Mouse (Mus musculus) lung, postnatal 14 days (tissue): Measurements from ENCODE around the gene Ptprg.

Experiments
- DNase-seq: peaks from one replicate; pipeline ENCODE4 v3.0.0; 2021

The Ptprg gene

GRCm38 (mm10) chr14:11833678-11834077 is 280.3 kb downstream of the Ptprg start:
- DNase-seq, result no peak

GRCm38 (mm10) chr14:11835706-11836445 is 282.5 kb downstream of the Ptprg start:
- DNase-seq, result no peak

- no peak for DNase-seq
Observed at GRCm38 (mm10) chr14:11837714-11838113, 284.4 kb downstream of the Ptprg start.

DNA sequence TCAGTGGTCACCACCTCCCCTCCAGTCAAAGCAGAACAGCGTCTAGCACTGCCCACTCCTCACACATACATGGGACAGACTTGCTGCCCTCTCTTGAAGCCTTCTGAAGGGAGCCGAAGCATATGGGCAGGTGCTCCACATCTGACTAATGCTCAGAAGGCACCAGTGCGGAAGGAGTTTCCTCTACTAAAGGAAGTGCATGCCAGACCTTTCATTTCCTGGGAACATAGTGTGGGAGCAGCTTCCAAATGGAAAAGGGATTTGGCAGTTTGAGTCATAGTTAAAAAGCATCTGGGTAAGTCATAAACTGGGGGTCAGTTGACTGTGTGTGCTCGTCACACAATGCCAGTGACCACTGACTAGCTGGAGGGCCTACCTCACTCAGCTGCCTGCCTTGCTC is 288.3 kb downstream of the Ptprg start:
- no peak for DNase-seq

- DNase-seq, result no peak
Observed at GRCm38 (mm10) chr14:11852896-11853295, 299.6 kb downstream of the Ptprg start.

GRCm38 (mm10) chr14:11855499-11855898 is 302.2 kb downstream of the Ptprg start:
- no peak for DNase-seq

DNA sequence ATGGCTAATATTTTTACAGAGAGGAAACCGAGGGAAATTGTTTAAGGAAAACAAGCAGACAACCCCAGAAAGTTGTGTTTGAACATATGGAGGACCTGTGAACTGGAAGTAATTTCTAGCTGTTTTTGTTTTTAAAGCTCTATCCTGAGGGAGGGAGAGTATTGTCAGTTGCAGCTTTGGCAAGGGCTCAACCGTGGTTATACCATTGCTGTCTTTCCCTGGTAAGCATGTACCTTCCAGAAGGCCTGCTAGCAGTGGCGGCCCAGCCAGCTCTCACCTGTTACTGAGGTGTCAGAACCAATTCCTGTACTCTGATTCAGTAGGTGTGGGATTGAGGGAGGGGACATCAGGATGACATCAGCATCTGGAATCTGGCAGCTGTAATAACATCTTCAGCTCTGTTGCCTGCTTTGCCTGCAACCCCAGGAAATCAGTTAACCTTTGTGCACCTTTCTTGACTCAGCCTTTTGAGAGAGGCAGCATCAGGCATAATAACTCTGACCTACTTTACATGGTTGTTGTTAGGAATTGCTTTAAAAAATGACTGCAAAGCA is 304.7 kb downstream of the Ptprg start:
- DNase-seq, result no peak

DNA sequence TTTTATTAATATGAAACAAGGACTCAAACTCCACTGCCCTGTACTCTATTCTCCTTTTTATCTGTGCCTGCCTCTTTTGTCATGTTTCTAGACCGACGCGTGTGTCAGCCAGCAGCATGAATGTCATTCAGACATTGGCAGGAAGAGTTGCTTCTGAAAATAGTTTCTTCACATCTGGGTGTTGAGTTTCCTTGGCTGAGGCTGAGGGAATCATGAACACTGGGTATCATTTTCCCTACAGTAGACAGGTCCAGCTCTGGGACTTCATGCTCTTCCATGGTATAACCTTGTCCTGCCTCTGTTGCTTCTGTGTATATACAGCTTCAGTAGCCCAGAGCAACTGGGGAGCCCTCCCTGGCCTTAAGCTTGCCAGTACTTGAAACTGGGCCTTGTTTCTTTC is 310.0 kb downstream of the Ptprg start:
- no peak for DNase-seq

DNA sequence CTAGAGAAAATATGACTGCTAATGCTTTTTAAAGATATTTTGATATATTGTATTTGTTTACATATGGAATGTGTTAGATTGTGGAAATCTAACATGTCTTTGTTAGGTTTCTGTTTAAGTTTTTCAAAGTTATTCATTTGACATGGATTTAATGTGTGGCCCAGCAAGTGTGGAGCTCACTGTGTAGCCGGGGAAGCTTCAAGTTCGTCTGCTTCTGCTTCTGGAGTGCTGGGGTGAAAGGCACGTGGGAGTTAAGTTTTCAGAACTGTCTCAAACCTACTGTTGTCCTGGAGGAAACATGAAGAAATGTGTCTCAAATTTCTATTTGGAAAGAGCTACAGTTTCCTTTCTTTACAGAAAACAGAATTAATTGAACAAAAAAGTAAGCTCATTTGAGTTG is 311.5 kb downstream of the Ptprg start:
- no peak for DNase-seq

DNA sequence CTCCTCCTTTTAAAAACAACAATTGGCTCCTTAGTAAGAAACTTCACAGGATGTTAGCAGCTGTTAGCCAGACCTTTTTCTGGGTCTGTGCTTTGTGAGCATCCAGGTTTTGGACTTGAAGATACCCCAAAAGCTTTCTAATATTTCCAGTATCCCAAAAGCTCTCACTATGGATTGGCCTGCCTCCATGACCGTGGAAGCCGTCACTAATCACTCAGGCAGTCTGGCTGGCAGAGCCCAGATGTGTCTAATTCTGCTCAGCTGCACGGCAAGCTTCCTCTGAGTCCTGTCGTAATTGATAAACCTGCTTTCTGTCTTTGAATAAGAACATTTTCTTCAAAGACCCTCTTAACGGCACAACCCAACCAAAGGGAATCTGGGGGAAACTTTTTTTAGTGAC is 312.0 kb downstream of the Ptprg start:
- no peak for DNase-seq

DNA sequence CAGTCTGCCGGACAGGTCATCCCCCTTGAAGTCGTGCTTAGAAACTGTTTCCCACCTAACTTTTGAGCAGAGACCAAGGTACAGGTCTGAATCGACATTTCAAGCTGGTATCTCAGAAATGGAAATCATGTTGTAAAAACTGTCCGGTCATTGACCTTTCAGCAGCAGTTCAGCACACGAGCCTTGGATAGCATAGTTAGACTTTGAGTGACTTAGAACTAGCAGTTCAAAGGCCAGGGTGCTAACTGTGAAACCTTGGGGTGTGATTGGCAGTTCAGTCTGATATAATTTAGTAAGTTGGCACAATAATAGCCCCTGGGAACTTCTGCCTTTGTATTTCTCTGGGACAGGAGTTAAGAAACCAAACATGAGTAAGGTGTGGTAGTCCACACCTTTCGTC is 312.5 kb downstream of the Ptprg start:
- DNase-seq, result no peak

GRCm38 (mm10) chr14:11866416-11866815 is 313.1 kb downstream of the Ptprg start:
- no peak for DNase-seq

GRCm38 (mm10) chr14:11868636-11869035 is 315.3 kb downstream of the Ptprg start:
- peak; percentile 43 for DNase-seq

DNA sequence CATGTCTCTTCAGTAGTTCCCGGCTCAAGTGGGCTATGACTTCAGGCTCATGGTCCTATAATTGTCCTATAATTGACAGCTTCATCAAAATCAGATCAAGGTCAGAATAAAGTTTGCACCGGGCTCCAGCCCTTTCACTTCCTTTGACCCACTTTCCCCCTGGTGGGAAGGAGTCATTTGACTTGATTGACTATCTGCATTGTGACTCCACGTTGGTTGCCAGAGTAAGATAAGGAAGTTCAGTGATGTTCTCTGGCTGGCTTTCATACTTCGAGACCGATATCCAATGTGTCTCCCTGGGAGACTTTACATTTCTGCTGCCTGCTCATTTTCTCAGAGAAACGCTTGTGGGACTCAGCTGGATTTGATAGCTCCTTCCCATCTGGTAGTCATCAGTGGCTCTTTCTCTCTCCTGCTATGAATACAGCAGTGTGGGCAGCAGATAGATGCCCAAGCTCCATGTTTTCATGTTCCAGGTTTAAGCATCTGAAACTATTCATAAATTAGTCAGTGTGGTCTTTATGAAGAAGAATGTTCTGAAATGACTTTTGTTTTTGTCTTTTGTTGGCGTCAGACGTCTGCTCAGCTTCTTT is 318.5 kb downstream of the Ptprg start:
- no peak for DNase-seq

- no peak for DNase-seq
Observed at GRCm38 (mm10) chr14:11874266-11874665, 320.9 kb downstream of the Ptprg start.

- DNase-seq, result no peak
Observed at GRCm38 (mm10) chr14:11874960-11875889, 321.9 kb downstream of the Ptprg start.

GRCm38 (mm10) chr14:11881082-11881481 is 327.8 kb downstream of the Ptprg start:
- DNase-seq, result no peak

DNA sequence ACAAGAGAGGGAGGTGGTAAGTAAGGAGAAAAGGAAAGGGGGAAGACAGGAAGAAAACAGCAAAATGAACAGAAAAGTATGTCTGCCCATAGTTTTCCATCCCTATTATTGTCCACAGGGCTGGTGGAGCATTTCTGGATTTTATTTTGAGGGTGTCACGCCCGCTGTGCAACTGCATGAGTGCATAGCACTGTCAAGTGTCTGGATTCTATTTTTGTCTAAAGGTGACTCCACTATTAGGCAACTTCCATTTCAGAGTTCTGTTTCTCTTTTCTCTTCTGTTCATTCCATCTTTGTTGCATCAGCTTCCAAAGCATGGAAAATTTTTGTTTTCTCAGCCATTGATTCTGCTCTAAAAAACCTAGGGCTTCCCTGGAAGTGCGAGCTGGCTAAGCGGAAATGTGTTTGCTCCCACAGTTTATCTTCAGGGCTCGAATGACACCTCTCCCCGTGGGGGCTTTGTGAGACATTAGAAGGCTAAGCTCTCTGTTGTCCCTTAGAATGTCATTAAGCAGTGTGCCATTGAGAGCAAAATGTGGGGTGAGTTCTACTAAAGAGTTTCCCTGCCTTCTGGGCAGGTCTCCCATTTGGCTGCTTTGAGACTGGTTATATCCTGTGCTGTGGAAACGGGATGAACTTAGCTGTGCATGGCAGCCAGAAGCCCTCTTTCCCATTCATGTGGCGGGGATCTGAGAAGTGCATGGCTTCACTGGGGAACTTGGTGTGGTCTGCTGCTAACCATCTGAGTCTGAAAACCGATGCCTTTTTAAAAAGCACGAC is 330.0 kb downstream of the Ptprg start:
- peak; percentile 18 for DNase-seq

- no peak for DNase-seq
Observed at GRCm38 (mm10) chr14:11883995-11884394, 330.7 kb downstream of the Ptprg start.

- DNase-seq, result no peak
Observed at GRCm38 (mm10) chr14:11886417-11886816, 333.1 kb downstream of the Ptprg start.

DNA sequence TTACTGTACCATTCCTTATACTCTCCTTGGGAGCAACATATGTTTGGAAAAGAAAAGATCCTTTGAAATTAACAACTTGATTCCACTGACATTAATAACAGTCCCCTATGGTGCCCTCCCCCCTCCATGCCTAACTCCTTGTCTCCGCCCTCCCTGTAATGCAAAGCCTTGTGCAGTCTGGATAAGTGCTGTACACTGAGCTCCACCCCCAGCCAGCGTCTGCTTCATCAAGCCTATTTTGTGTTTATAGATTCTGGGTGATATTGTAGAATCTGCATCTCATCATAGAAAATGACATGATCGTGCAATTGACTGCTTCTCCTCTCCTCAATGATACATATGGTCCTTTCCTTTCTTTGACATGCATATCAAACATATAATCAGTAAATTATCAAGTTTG is 337.6 kb downstream of the Ptprg start:
- DNase-seq, result no peak

DNA sequence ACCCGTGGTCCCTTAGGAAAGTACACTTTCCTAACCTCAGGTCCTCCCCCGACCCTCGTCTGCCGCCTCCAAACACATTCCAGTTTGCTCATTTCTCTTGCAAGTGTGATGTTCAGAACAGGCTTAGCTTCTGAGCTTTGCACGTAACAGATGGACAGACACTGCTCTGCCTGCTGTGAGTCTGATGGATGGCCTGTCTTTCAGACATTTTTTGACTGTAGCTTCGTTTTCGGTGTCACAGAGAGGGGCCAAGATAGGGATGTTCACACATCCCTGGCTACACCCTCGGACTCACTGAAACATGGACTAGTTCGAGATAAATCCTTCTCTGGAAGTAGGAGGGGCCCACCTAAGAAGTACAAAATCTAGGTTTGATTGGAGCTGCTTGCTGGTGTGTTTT is 339.3 kb downstream of the Ptprg start:
- DNase-seq, result no peak

- DNase-seq, result no peak
Observed at GRCm38 (mm10) chr14:11895486-11895885, 342.2 kb downstream of the Ptprg start.
